Mouse (Mus musculus): ENCODE measurements at regions not wholly inside any gene's neighbourhood (a gene's known extent, or its start where the extent isn't known, plus 50 kb on each side); places are given as distances from the start of the nearest gene placed in this dataset.

GRCm38 (mm10) chr17:89654089-89654813 is 256.0 kb downstream of the Gm10184 start:
- H3K27ac ChIP-seq (replicated peaks; ENCODE audit: low read depth, low read length), result no peak overlapping the region
- H3K36me3 ChIP-seq (ENCODE audit: control insufficient read depth, insufficient read depth, low read length), result no peaks in the 10 kb centered on the region
- no peaks in the 10 kb centered on the region for H3K27me3 ChIP-seq (ENCODE audit: control insufficient read depth, insufficient read depth, low read length)
- H3K4me3 ChIP-seq (ENCODE audit: low read depth, low read length), result no peak overlapping the region
- WGBS, result 77% methylated on average over 5 of the region's 5 CpGs
- DNase-seq (ENCODE audit: low spot score) (peak; percentile 63), ATAC-seq (ENCODE audit: insufficient number of reproducible peaks, low FRiP score, low TSS enrichment, low read depth) (no peak)
- H3K9me3 ChIP-seq (ENCODE audit: control insufficient read depth, low read length), result no peaks in the 10 kb centered on the region
- no peak overlapping the region for H3K9ac ChIP-seq (ENCODE audit: low read length)
- no peak overlapping the region for H3K4me2 ChIP-seq (ENCODE audit: low read depth, severe bottlenecking)
- no peaks in the 10 kb centered on the region for H3K4me1 ChIP-seq (ENCODE audit: control insufficient read depth, insufficient read depth, low read length)

- Histone ChIP-seq H3K36me3 (ENCODE audit: control insufficient read depth, insufficient read depth, low read length) (no peaks in the 10 kb centered on the region), H3K9ac (ENCODE audit: low read length) (no peak overlapping the region), H3K27me3 (ENCODE audit: control insufficient read depth, insufficient read depth, low read length) (no peaks in the 10 kb centered on the region), H3K4me2 (ENCODE audit: low read depth, severe bottlenecking) (no peak overlapping the region), H3K4me1 (ENCODE audit: control insufficient read depth, insufficient read depth, low read length) (no peaks in the 10 kb centered on the region), H3K4me3 (ENCODE audit: low read depth, low read length) (no peak overlapping the region), H3K9me3 (ENCODE audit: control insufficient read depth, low read length) (no peaks in the 10 kb centered on the region), H3K27ac (replicated peaks; ENCODE audit: low read depth, low read length) (no peak overlapping the region)
- WGBS, result 57% methylated on average over 1 of the region's 1 CpGs
- DNase-seq (ENCODE audit: low spot score) (no peak), ATAC-seq (ENCODE audit: insufficient number of reproducible peaks, low FRiP score, low TSS enrichment, low read depth) (no peak)
These were observed 264.2 kb downstream of the Gm10184 start for GRCm38 (mm10) chr17:89646000-89646399.

Data from limb, embryonic 11.5 days (tissue).